Mouse (Mus musculus) embryonic facial prominence, embryonic 14.5 days (tissue): ENCODE measurements at regions not wholly inside any gene's neighbourhood (a gene's known extent, or its start where the extent isn't known, plus 50 kb on each side); places are given as distances from the start of the nearest gene placed in this dataset.
A peak's percentile ranks its signal among the peaks of the same experiment; 100 is the strongest.

Experiments
- ATAC-seq: fragments of 200-750 bp; cut with Nextera tagmentation; 2 replicates; pipeline ENCODE4 v1.8.0; 2017; ENCODE audit warnings: low read depth, moderate number of reproducible peaks, moderate TSS enrichment
- DNase-seq: peaks from one replicate; pipeline ENCODE4 v3.0.0-alpha.2; 2015; ENCODE audit warnings: low spot score
- H3K27ac ChIP-seq: fragments of 300-500 bp; sonication (generic); replicated peaks from 2 replicates; pipeline ENCODE4 v1.5.1; 2014; ENCODE audit warnings: low read depth, mild to moderate bottlenecking, low read length, moderate library complexity
- H3K27me3 ChIP-seq: fragments of 300-500 bp; sonication (generic); replicated peaks from 2 replicates; pipeline ENCODE4 v1.6.1; 2014; ENCODE audit warnings: low read length; ENCODE audit not compliant: control insufficient read depth, insufficient read depth
- H3K36me3 ChIP-seq: fragments of 300-500 bp; sonication (generic); 2 replicates; pipeline ENCODE4 v1.6.1; 2014; ENCODE audit warnings: low read length, mixed read lengths; ENCODE audit not compliant: control insufficient read depth, insufficient read depth
- H3K4me1 ChIP-seq: fragments of 300-500 bp; sonication (generic); 2 replicates; pipeline ENCODE4 v1.6.1; 2014; ENCODE audit warnings: antibody characterized with exemption, low read length; ENCODE audit not compliant: control insufficient read depth, insufficient read depth
- H3K4me2 ChIP-seq: fragments of 300-500 bp; sonication (generic); 2 replicates; pipeline ENCODE4 v1.6.1; 2014; ENCODE audit warnings: low read depth, mild to moderate bottlenecking, low read length, moderate library complexity, mixed read lengths
- H3K4me3 ChIP-seq: fragments of 300-500 bp; sonication (generic); 2 replicates; pipeline ENCODE4 v1.5.1; 2014; ENCODE audit warnings: low read depth, mild to moderate bottlenecking, low read length
- H3K9ac ChIP-seq: fragments of 300-500 bp; sonication (generic); 2 replicates; pipeline ENCODE4 v1.6.1; 2014; ENCODE audit warnings: low read depth, mild to moderate bottlenecking, low read length, moderate library complexity, mixed read lengths
- H3K9me3 ChIP-seq: fragments of 300-500 bp; sonication (generic); 2 replicates; pipeline ENCODE4 v1.6.1; 2016; ENCODE audit warnings: low read length; ENCODE audit not compliant: control insufficient read depth
- WGBS: fragments of 180-500 bp; shearing (Covaris S2); extraction: QIAGEN DNeasy Blood & Tissue Kit; methylation state at CpG from one replicate; pipeline ENCODE4 v1.1.7; 2014; 5-methylcytosine and 5-hydroxymethylcytosine counted together

- 58% methylated on average over 5 of the region's 5 CpGs for WGBS
- Histone ChIP-seq H3K4me3 (no peak overlapping the region), H3K27me3 (no peaks in the 10 kb centered on the region), H3K9ac (no peak overlapping the region), H3K4me1 (peaks cover 21% of the 10 kb centered on the region), H3K4me2 (no peak overlapping the region), H3K27ac (no peak overlapping the region), H3K9me3 (no peaks in the 10 kb centered on the region), H3K36me3 (no peaks in the 10 kb centered on the region)
- DNase-seq (no peak), ATAC-seq (no peak)
These were observed 255.6 kb upstream of the Gm5148 start for GRCm38 (mm10) chr3:37979871-37980270.

- H3K27ac ChIP-seq: peak overlapping the region; percentile 40; the same call in 1 of the 2 replicates
- no peaks in the 10 kb centered on the region for H3K9me3 ChIP-seq
- no peaks in the 10 kb centered on the region for H3K36me3 ChIP-seq
- peaks cover 21% of the 10 kb centered on the region for H3K4me1 ChIP-seq
- H3K9ac ChIP-seq: no peak overlapping the region
- peak; percentile 68 for ATAC-seq
- no peak overlapping the region for H3K4me2 ChIP-seq
- H3K4me3 ChIP-seq: no peak overlapping the region
- peak; percentile 92 for DNase-seq
- H3K27me3 ChIP-seq: no peaks in the 10 kb centered on the region
- WGBS: 9% methylated on average over 6 of the region's 6 CpGs
These were observed 254.2 kb upstream of the Gm5148 start for GRCm38 (mm10) chr3:37978481-37978880.

- H3K9ac ChIP-seq: no peak overlapping the region
- H3K9me3 ChIP-seq: no peaks in the 10 kb centered on the region
- ATAC-seq (no peak), DNase-seq (no peak)
- no peak overlapping the region for H3K4me3 ChIP-seq
- H3K4me1 ChIP-seq: peaks cover 21% of the 10 kb centered on the region
- 45% methylated on average over 3 of the region's 3 CpGs for WGBS
- peak overlapping the region; percentile 41; the same call in 1 of the 2 replicates for H3K27ac ChIP-seq
- H3K4me2 ChIP-seq: no peak overlapping the region
- H3K27me3 ChIP-seq: no peaks in the 10 kb centered on the region
- H3K36me3 ChIP-seq: no peaks in the 10 kb centered on the region
These were observed 253.2 kb upstream of the Gm5148 start for GRCm38 (mm10) chr3:37977453-37977852.

GRCm38 (mm10) chr3:37976566-37976965 lies 252.3 kb upstream of the Gm5148 start:
- WGBS: 16% methylated on average over 13 of the region's 13 CpGs

GRCm38 (mm10) chr3:37975194-37975756 lies 251.0 kb upstream of the Gm5148 start:
- DNase-seq (no peak), ATAC-seq (no peak)
- H3K9me3 ChIP-seq: no peaks in the 10 kb centered on the region
- WGBS: 30% methylated on average over 11 of the region's 11 CpGs
- H3K4me1 ChIP-seq: peaks cover 21% of the 10 kb centered on the region
- no peak overlapping the region for H3K4me2 ChIP-seq
- no peak overlapping the region for H3K4me3 ChIP-seq
- H3K9ac ChIP-seq: no peak overlapping the region
- H3K27ac ChIP-seq: no peak overlapping the region
- no peaks in the 10 kb centered on the region for H3K27me3 ChIP-seq
- no peaks in the 10 kb centered on the region for H3K36me3 ChIP-seq

More at GRCm38 (mm10) chr3:37976566-37976965, 252.3 kb upstream of the Gm5148 start:
- Histone ChIP-seq H3K27ac (0 out of 2 replicates have a peak overlapping the region, but pooled peaks have one; percentile 18), H3K9me3 (no peaks in the 10 kb centered on the region), H3K4me1 (peaks cover 21% of the 10 kb centered on the region), H3K27me3 (no peaks in the 10 kb centered on the region), H3K4me3 (peak overlapping the region; percentile 21), H3K4me2 (peak overlapping the region; percentile 51), H3K9ac (0 out of 2 replicates have a peak overlapping the region, but pooled peaks have one; percentile 6), H3K36me3 (no peaks in the 10 kb centered on the region)
- DNase-seq (peak; percentile 89), ATAC-seq (peak; percentile 73; the same call in 1 of the 2 replicates)

GRCm38 (mm10) chr3:37972931-37973330 lies 248.6 kb upstream of the Gm5148 start:
- no peak overlapping the region for H3K4me3 ChIP-seq
- DNase-seq (no peak), ATAC-seq (no peak)
- H3K27ac ChIP-seq: no peak overlapping the region
- no peak overlapping the region for H3K4me2 ChIP-seq
- no peak overlapping the region for H3K9ac ChIP-seq
- peaks cover 20% of the 10 kb centered on the region for H3K4me1 ChIP-seq
- H3K9me3 ChIP-seq: no peaks in the 10 kb centered on the region
- no peaks in the 10 kb centered on the region for H3K27me3 ChIP-seq
- 63% methylated on average over 3 of the region's 3 CpGs for WGBS
- H3K36me3 ChIP-seq: no peaks in the 10 kb centered on the region

GRCm38 (mm10) chr3:37971240-37971639 lies 246.9 kb upstream of the Gm5148 start:
- peaks cover 7% of the 10 kb centered on the region; the same call in 1 of the 2 replicates for H3K4me1 ChIP-seq
- DNase-seq (no peak), ATAC-seq (no peak)
- H3K9ac ChIP-seq: no peak overlapping the region
- no peak overlapping the region for H3K4me2 ChIP-seq
- no peak overlapping the region for H3K4me3 ChIP-seq
- H3K36me3 ChIP-seq: no peaks in the 10 kb centered on the region
- WGBS: 25% methylated on average over 2 of the region's 2 CpGs
- H3K9me3 ChIP-seq: no peaks in the 10 kb centered on the region
- no peak overlapping the region for H3K27ac ChIP-seq
- H3K27me3 ChIP-seq: no peaks in the 10 kb centered on the region

GRCm38 (mm10) chr3:37968654-37969053 lies 244.4 kb upstream of the Gm5148 start:
- no peaks in the 10 kb centered on the region for H3K9me3 ChIP-seq
- no peaks in the 10 kb centered on the region for H3K27me3 ChIP-seq

GRCm38 (mm10) chr3:37965221-37965620 lies 240.9 kb upstream of the Gm5148 start:
- Histone ChIP-seq H3K27me3 (no peaks in the 10 kb centered on the region), H3K27ac (no peak overlapping the region), H3K4me2 (no peak overlapping the region), H3K4me1 (no peaks in the 10 kb centered on the region; the same call in 1 of the 2 replicates), H3K9ac (no peak overlapping the region), H3K9me3 (no peaks in the 10 kb centered on the region), H3K4me3 (no peak overlapping the region), H3K36me3 (no peaks in the 10 kb centered on the region)
- ATAC-seq (no peak), DNase-seq (no peak)
- 82% methylated on average over 4 of the region's 4 CpGs for WGBS

More at GRCm38 (mm10) chr3:37968654-37969053, 244.4 kb upstream of the Gm5148 start:
- Histone ChIP-seq H3K27ac (no peak overlapping the region), H3K9ac (no peak overlapping the region), H3K36me3 (no peaks in the 10 kb centered on the region), H3K4me2 (no peak overlapping the region), H3K4me1 (no peaks in the 10 kb centered on the region), H3K4me3 (no peak overlapping the region)
- DNase-seq (peak; percentile 57), ATAC-seq (no peak)
